Mouse (Mus musculus) heart, embryonic 12.5 days (tissue): Measurements from ENCODE around the gene Arhgap40. TPM values are rescaled to one million over a fixed set of nuclear protein-coding genes. Genes with fewer than 3 reads are reported as not detected.
A peak's percentile ranks its signal among the peaks of the same experiment; 100 is the strongest.

Experiments
- ATAC-seq: fragments of 200-750 bp; cut with Nextera tagmentation; 2 replicates; pipeline ENCODE4 v1.8.0; 2017; ENCODE audit warnings: moderate TSS enrichment, moderate library complexity; ENCODE audit not compliant: insufficient number of reproducible peaks, low FRiP score
- H3K27ac ChIP-seq: fragments of 300-500 bp; sonication (generic); 2 replicates; pipeline ENCODE4 v1.5.1; 2016; ENCODE audit warnings: mild to moderate bottlenecking, moderate library complexity; ENCODE audit not compliant: poor library complexity, severe bottlenecking
- H3K27me3 ChIP-seq: fragments of 300-500 bp; sonication (generic); replicated peaks from 2 replicates; pipeline ENCODE4 v1.6.1; 2016; ENCODE audit warnings: mild to moderate bottlenecking, moderate library complexity
- H3K36me3 ChIP-seq: fragments of 300-500 bp; sonication (generic); 2 replicates; pipeline ENCODE4 v1.6.1; 2016; ENCODE audit warnings: mild to moderate bottlenecking, moderate library complexity
- H3K4me1 ChIP-seq: fragments of 300-500 bp; sonication (generic); replicated peaks from 2 replicates; pipeline ENCODE4 v1.6.1; 2016; ENCODE audit warnings: mild to moderate bottlenecking
- H3K4me2 ChIP-seq: fragments of 300-500 bp; sonication (generic); 2 replicates; pipeline ENCODE4 v1.6.1; 2016; ENCODE audit warnings: mild to moderate bottlenecking, moderate library complexity
- H3K4me3 ChIP-seq: fragments of 300-500 bp; sonication (generic); 2 replicates; pipeline ENCODE4 v1.5.1; 2016; ENCODE audit warnings: mild to moderate bottlenecking
- H3K9ac ChIP-seq: fragments of 300-500 bp; sonication (generic); 2 replicates; pipeline ENCODE4 v1.6.1; 2016; ENCODE audit warnings: mild to moderate bottlenecking, moderate library complexity
- H3K9me3 ChIP-seq: fragments of 300-500 bp; sonication (generic); replicated peaks from 2 replicates; pipeline ENCODE4 v1.6.1; 2016; ENCODE audit warnings: mild to moderate bottlenecking, moderate library complexity
- WGBS: fragments of 180-500 bp; shearing (Covaris S2); methylation state at CpG from one replicate; pipeline ENCODE4 v1.1.7; 2016; 5-methylcytosine and 5-hydroxymethylcytosine counted together
- polyA plus RNA-seq: library from polyadenylated mRNA; unstranded; fragments of >200 nt; fragmentation: Nextera tagmentation; extraction: Ambion mirVana; gene quantifications from 2 replicates; pipeline ENCODE4 v1.2.1, GENCODE M21; 2016

Gene Arhgap40
- polyA plus RNA-seq, 1 experiment from 2014 or later = 0.19 TPM

GRCm38 (mm10) chr2:158518583-158518982 is 6.0 kb downstream of the Arhgap40 start:
- 43% methylated on average over 6 of the region's 6 CpGs for WGBS
- no peak overlapping the region for H3K9ac ChIP-seq
- H3K4me2 ChIP-seq = no peak overlapping the region

GRCm38 (mm10) chr2:158519071-158519470 is 6.5 kb downstream of the Arhgap40 start:
- no peak for ATAC-seq
- no peak overlapping the region for H3K27ac ChIP-seq
- no peak overlapping the region for H3K4me2 ChIP-seq
- WGBS = 63% methylated on average over 11 of the region's 11 CpGs
- H3K9me3 ChIP-seq = 0 out of 2 replicates have a peak, but pooled peaks cover 6% of the 10 kb centered on the region
- H3K9ac ChIP-seq = no peak overlapping the region
- no peak overlapping the region for H3K4me3 ChIP-seq
- peaks cover 16% of the 10 kb centered on the region for H3K4me1 ChIP-seq
- no peaks in the 10 kb centered on the region for H3K27me3 ChIP-seq
- no peaks in the 10 kb centered on the region for H3K36me3 ChIP-seq

More at GRCm38 (mm10) chr2:158518583-158518982, 6.0 kb downstream of the Arhgap40 start:
- H3K9me3 ChIP-seq = 0 out of 2 replicates have a peak, but pooled peaks cover 6% of the 10 kb centered on the region
- H3K27ac ChIP-seq = no peak overlapping the region
- H3K36me3 ChIP-seq = no peaks in the 10 kb centered on the region
- no peak for ATAC-seq
- peaks cover 16% of the 10 kb centered on the region for H3K4me1 ChIP-seq
- no peak overlapping the region for H3K4me3 ChIP-seq
- no peaks in the 10 kb centered on the region for H3K27me3 ChIP-seq

GRCm38 (mm10) chr2:158519800-158520199 is 7.2 kb downstream of the Arhgap40 start:
- no peak overlapping the region for H3K4me3 ChIP-seq
- H3K27me3 ChIP-seq = no peaks in the 10 kb centered on the region
- 0 out of 2 replicates have a peak, but pooled peaks cover 6% of the 10 kb centered on the region for H3K9me3 ChIP-seq
- no peaks in the 10 kb centered on the region for H3K36me3 ChIP-seq
- ATAC-seq = no peak
- whole genome bisulfite sequencing = 76% methylated on average over 6 of the region's 6 CpGs
- no peak overlapping the region for H3K4me2 ChIP-seq
- no peak overlapping the region for H3K9ac ChIP-seq
- peaks cover 16% of the 10 kb centered on the region for H3K4me1 ChIP-seq
- H3K27ac ChIP-seq = no peak overlapping the region

- 58% methylated on average over 8 of the region's 8 CpGs for whole genome bisulfite sequencing
- H3K4me2 ChIP-seq = no peak overlapping the region
- H3K9me3 ChIP-seq = 0 out of 2 replicates have a peak, but pooled peaks cover 6% of the 10 kb centered on the region
- no peak for ATAC-seq
- no peak overlapping the region for H3K4me3 ChIP-seq
- no peaks in the 10 kb centered on the region for H3K36me3 ChIP-seq
- H3K27ac ChIP-seq = no peak overlapping the region
- no peaks in the 10 kb centered on the region for H3K27me3 ChIP-seq
- peaks cover 16% of the 10 kb centered on the region for H3K4me1 ChIP-seq
- H3K9ac ChIP-seq = no peak overlapping the region
Observed at GRCm38 (mm10) chr2:158523060-158523459, 10.5 kb downstream of the Arhgap40 start.

GRCm38 (mm10) chr2:158524129-158524860 is 11.7 kb downstream of the Arhgap40 start:
- Histone ChIP-seq H3K27me3 (no peaks in the 10 kb centered on the region), H3K9ac (no peak overlapping the region), H3K4me1 (peaks cover 8% of the 10 kb centered on the region; the same call in 1 of the 2 replicates), H3K27ac (no peak overlapping the region), H3K9me3 (0 out of 2 replicates have a peak, but pooled peaks cover 6% of the 10 kb centered on the region), H3K4me2 (no peak overlapping the region), H3K4me3 (no peak overlapping the region), H3K36me3 (no peaks in the 10 kb centered on the region)
- WGBS = 76% methylated on average over 16 of the region's 16 CpGs
- no peak for ATAC-seq

GRCm38 (mm10) chr2:158534090-158534489 is 21.5 kb downstream of the Arhgap40 start:
- Histone ChIP-seq H3K4me3 (no peak overlapping the region), H3K27ac (no peak overlapping the region), H3K4me1 (no peaks in the 10 kb centered on the region), H3K36me3 (no peaks in the 10 kb centered on the region), H3K9me3 (peaks cover 4% of the 10 kb centered on the region; the same call in 1 of the 2 replicates), H3K4me2 (no peak overlapping the region), H3K9ac (no peak overlapping the region), H3K27me3 (peaks cover 5% of the 10 kb centered on the region; the same call in 1 of the 2 replicates)
- ATAC-seq = no peak
- 6% methylated on average over 4 of the region's 4 CpGs for WGBS

- H3K4me1 ChIP-seq = no peaks in the 10 kb centered on the region
- no peak overlapping the region for H3K4me3 ChIP-seq
- WGBS = 73% methylated on average over 8 of the region's 8 CpGs
- H3K27me3 ChIP-seq = peaks cover 9% of the 10 kb centered on the region; the same call in 1 of the 2 replicates
- no peak overlapping the region for H3K9ac ChIP-seq
- H3K4me2 ChIP-seq = no peak overlapping the region
- H3K9me3 ChIP-seq = peaks cover 4% of the 10 kb centered on the region; the same call in 1 of the 2 replicates
- no peak overlapping the region for H3K27ac ChIP-seq
- no peak for ATAC-seq
- no peaks in the 10 kb centered on the region for H3K36me3 ChIP-seq
Observed at GRCm38 (mm10) chr2:158534559-158534958, 22.0 kb downstream of the Arhgap40 start.

- Histone ChIP-seq H3K4me1 (no peaks in the 10 kb centered on the region), H3K9me3 (no peaks in the 10 kb centered on the region), H3K36me3 (no peaks in the 10 kb centered on the region), H3K4me2 (peak overlapping the region; percentile 57), H3K9ac (no peak overlapping the region), H3K4me3 (peak overlapping the region; percentile 4; the same call in 1 of the 2 replicates), H3K27me3 (peaks cover 46% of the 10 kb centered on the region), H3K27ac (no peak overlapping the region)
- ATAC-seq = no peak; the same call in 1 of the 2 replicates
- 43% methylated on average over 24 of the region's 24 CpGs for WGBS
Observed at GRCm38 (mm10) chr2:158539433-158540305, 27.1 kb downstream of the Arhgap40 start.

GRCm38 (mm10) chr2:158541286-158541685 is 28.7 kb downstream of the Arhgap40 start:
- Histone ChIP-seq H3K27me3 (peaks cover 46% of the 10 kb centered on the region), H3K4me2 (no peak overlapping the region), H3K4me3 (no peak overlapping the region), H3K36me3 (no peaks in the 10 kb centered on the region), H3K9me3 (no peaks in the 10 kb centered on the region), H3K27ac (no peak overlapping the region), H3K4me1 (no peaks in the 10 kb centered on the region), H3K9ac (no peak overlapping the region)
- ATAC-seq = no peak
- 41% methylated on average over 4 of the region's 4 CpGs for WGBS

- WGBS = 69% methylated on average over 2 of the region's 2 CpGs
- Histone ChIP-seq H3K4me2 (no peak overlapping the region), H3K36me3 (no peaks in the 10 kb centered on the region), H3K27me3 (peaks cover 51% of the 10 kb centered on the region), H3K9ac (no peak overlapping the region), H3K4me1 (no peaks in the 10 kb centered on the region), H3K9me3 (no peaks in the 10 kb centered on the region), H3K4me3 (no peak overlapping the region), H3K27ac (no peak overlapping the region)
- ATAC-seq = no peak
Observed at GRCm38 (mm10) chr2:158545266-158545665, 32.7 kb downstream of the Arhgap40 start.

- Histone ChIP-seq H3K27me3 (peaks cover 54% of the 10 kb centered on the region), H3K4me1 (no peaks in the 10 kb centered on the region), H3K4me3 (no peak overlapping the region), H3K36me3 (no peaks in the 10 kb centered on the region), H3K4me2 (peak overlapping the region; percentile 39), H3K27ac (no peak overlapping the region), H3K9me3 (no peaks in the 10 kb centered on the region), H3K9ac (no peak overlapping the region)
- whole genome bisulfite sequencing = 4% methylated on average over 17 of the region's 17 CpGs
- no peak for ATAC-seq
Observed at GRCm38 (mm10) chr2:158546751-158547150, 34.2 kb downstream of the Arhgap40 start.
